Mouse (Mus musculus) bone marrow, adult 2 months (tissue): Measurements from ENCODE around the gene Mov10. TPM values are rescaled to one million over a fixed set of nuclear protein-coding genes. Genes with fewer than 3 reads are reported as not detected.

ENCODE experiments used
- H3K27ac ChIP-seq: fragments of 200-500 bp; 2 replicates; pipeline ENCODE4 v1.5.1; 2012; ENCODE audit warnings: low read depth, mild to moderate bottlenecking, control low read depth, inconsistent platforms, low read length; ENCODE audit not compliant: control insufficient read depth, poor library complexity, insufficient read depth
- H3K4me1 ChIP-seq: fragments of 200-500 bp; 2 replicates; pipeline ENCODE4 v1.6.1; 2011; ENCODE audit warnings: low read length; ENCODE audit not compliant: control insufficient read depth, insufficient read depth
- H3K4me3 ChIP-seq: fragments of 200-500 bp; replicated peaks from 2 replicates; pipeline ENCODE3; 2011; ENCODE audit warnings: mild to moderate bottlenecking, low read depth, low read length, control low read depth; ENCODE audit not compliant: control insufficient read depth
- CTCF ChIP-seq: fragments of 200-500 bp; IDR thresholded peaks from 2 replicates; pipeline ENCODE4 v1.5.1; 2011; ENCODE audit warnings: low read length, control low read depth; ENCODE audit not compliant: control insufficient read depth, insufficient read depth
- POLR2A ChIP-seq: fragments of 200-500 bp; IDR thresholded peaks from 2 replicates; pipeline ENCODE4 v1.6.1; 2011; ENCODE audit warnings: low read depth, mild to moderate bottlenecking, control low read depth, low read length, borderline replicate concordance; ENCODE audit not compliant: control insufficient read depth
- WGBS: fragments of 180-500 bp; shearing (Covaris S2); methylation state at CpG from one replicate; pipeline ENCODE4 v1.1.7; 2018; 5-methylcytosine and 5-hydroxymethylcytosine counted together
- polyA plus RNA-seq: library from polyadenylated mRNA; stranded (reverse); fragments of >200 nt; gene quantifications from 2 replicates; pipeline ENCODE4 v1.2.4, GENCODE M21; 2011; ENCODE audit warnings: low replicate concordance; ENCODE audit not compliant: missing spikeins, insufficient read depth, insufficient read length

The Mov10 gene
- polyA plus RNA-seq, 1 experiment, result 18.5 TPM

- H3K27ac ChIP-seq, result no peak overlapping the region
- H3K4me3 ChIP-seq, result no peak overlapping the region
- TF ChIP-seq CTCF (no peak), POLR2A (no peak)
- WGBS, result 79% methylated on average over 13 of the region's 13 CpGs
- no peaks in the 10 kb centered on the region for H3K4me1 ChIP-seq
These were observed 28.5 kb downstream of the Mov10 start for GRCm38 (mm10) chr3:104789822-104790221.

GRCm38 (mm10) chr3:104789312-104789605, 29.1 kb downstream of the Mov10 start:
- no peaks in the 10 kb centered on the region for H3K4me1 ChIP-seq
- H3K27ac ChIP-seq, result no peak overlapping the region; the same call in 1 of the 2 replicates
- H3K4me3 ChIP-seq, result peak overlapping the region; percentile 40
- 46% methylated on average over 10 of the region's 10 CpGs for WGBS
- TF ChIP-seq CTCF (no peak), POLR2A (no peak)

- TF ChIP-seq POLR2A (no peak), CTCF (peak; percentile 68)
- no peak overlapping the region; the same call in 1 of the 2 replicates for H3K27ac ChIP-seq
- 1% methylated on average over 52 of the region's 52 CpGs for WGBS
- H3K4me1 ChIP-seq, result no peaks in the 10 kb centered on the region
- H3K4me3 ChIP-seq, result peak overlapping the region; percentile 40
These were observed 29.6 kb downstream of the Mov10 start for GRCm38 (mm10) chr3:104788561-104789311.

GRCm38 (mm10) chr3:104788075-104788474, 30.3 kb downstream of the Mov10 start, which contains the start of gene Rhoc:
TSS of gene Rhoc (plus strand) at chr3:104788375.
- 0 out of 2 replicates have a peak, but pooled peaks cover 1% of the 10 kb centered on the region for H3K4me1 ChIP-seq
- 52% methylated on average over 3 of the region's 3 CpGs for WGBS
- H3K4me3 ChIP-seq, result peak within 1 kb of the TSS; percentile 40
- H3K27ac ChIP-seq, result no peak within 1 kb of the TSS; the same call in 1 of the 2 replicates
- TF ChIP-seq CTCF (no peak), POLR2A (no peak)

- TF ChIP-seq POLR2A, result no peak
- no peak for TF ChIP-seq CTCF
- Histone ChIP-seq H3K4me3 (no peak overlapping the region), H3K27ac (no peak overlapping the region), H3K4me1 (peaks cover 3% of the 10 kb centered on the region)
- 91% methylated on average over 6 of the region's 6 CpGs for WGBS
These were observed 33.1 kb downstream of the Mov10 start for GRCm38 (mm10) chr3:104785284-104785683.

GRCm38 (mm10) chr3:104783971-104784500, 34.3 kb downstream of the Mov10 start:
- Histone ChIP-seq H3K4me1 (peaks cover 3% of the 10 kb centered on the region), H3K27ac (no peak overlapping the region), H3K4me3 (no peak overlapping the region)
- no peak for TF ChIP-seq CTCF
- TF ChIP-seq POLR2A, result no peak
- WGBS, result 46% methylated on average over 14 of the region's 14 CpGs

GRCm38 (mm10) chr3:104782061-104782681, 36.2 kb downstream of the Mov10 start:
- no peak for TF ChIP-seq CTCF
- TF ChIP-seq POLR2A, result no peak
- Histone ChIP-seq H3K27ac (no peak overlapping the region), H3K4me1 (peaks cover 3% of the 10 kb centered on the region), H3K4me3 (no peak overlapping the region)
- WGBS, result 20% methylated on average over 12 of the region's 12 CpGs

- WGBS, result under 1% methylated on average over 26 of the region's 26 CpGs
These were observed 36.9 kb downstream of the Mov10 start, which contains the start of gene Fam19a3 for GRCm38 (mm10) chr3:104781471-104781903. TSS of gene Fam19a3 (minus strand) at chr3:104781840.

More at GRCm38 (mm10) chr3:104781471-104781903, 36.9 kb downstream of the Mov10 start, which contains the start of gene Fam19a3:
- peaks cover 3% of the 10 kb centered on the region for H3K4me1 ChIP-seq
- no peak for TF ChIP-seq POLR2A
- peak within 1 kb of the TSS; percentile 4 for H3K4me3 ChIP-seq
- no peak within 1 kb of the TSS; the same call in 1 of the 2 replicates for H3K27ac ChIP-seq
